Mouse (Mus musculus): ENCODE results near the gene Cox6a1. TPM values are rescaled to one million over a fixed set of nuclear protein-coding genes. Genes with fewer than 3 reads are reported as not detected.
"Not testable (repeated sequence)": the region's sequence is repeated elsewhere in the genome, so short reads cannot be mapped to it uniquely, and the experiment has no call there.

Gene Cox6a1
- polyA plus RNA-seq, 1 experiment from 2014 or later, result 1,325 TPM

DNA sequence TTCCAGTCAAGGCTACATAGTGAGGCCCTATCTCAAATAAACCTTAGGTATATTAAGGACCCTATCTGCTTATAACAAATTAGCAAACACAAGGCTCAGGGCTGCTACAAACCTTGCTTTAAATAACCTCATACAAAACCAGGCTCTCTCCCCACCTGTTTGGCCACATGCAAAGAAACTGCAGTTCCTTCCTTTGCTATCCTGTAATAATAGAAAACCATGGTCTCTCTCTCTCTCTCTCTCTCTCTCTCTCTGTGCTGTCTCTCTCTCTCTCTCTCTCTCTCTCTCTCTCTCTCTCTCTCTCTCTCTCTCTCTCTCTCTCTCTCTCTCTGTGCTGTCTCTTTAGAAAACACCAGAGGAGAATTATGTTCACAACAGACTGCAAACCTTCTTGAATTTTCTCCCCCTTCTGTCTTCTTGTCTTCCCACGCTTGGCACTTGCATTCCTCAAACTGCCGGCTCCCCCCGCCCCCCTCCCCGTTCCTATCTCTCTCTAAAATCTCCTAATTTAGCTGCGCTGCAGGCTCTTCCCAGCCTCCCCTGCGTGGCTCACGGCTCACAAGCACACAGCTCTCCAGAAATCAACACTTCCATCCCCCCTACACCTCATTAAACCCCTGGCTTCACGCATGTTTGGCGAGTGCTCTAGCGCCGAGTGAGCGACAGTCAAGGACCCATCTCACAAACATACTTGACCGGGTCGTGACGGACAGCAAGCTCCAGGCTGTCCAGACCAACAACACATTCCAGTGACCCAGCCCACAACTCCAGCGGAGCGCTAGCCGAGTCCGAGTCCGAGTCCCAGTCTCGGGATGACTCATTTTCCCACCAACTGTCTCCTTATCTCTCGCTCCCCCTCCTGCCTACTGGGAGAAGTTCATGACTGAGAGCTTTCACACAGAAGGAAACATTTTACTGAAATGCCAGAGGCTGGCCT is 29.5 kb downstream of the Cox6a1 start:
- Histone ChIP-seq H3K9ac (peak overlapping the region; percentile 60), H3K27ac (ENCODE audit: poor library complexity, severe bottlenecking) (peak overlapping the region; percentile 46), H3K27me3 (replicated peaks) (no peaks in the 10 kb centered on the region), H3K4me3 (peak overlapping the region; percentile 41), H3K4me1 (replicated peaks) (peaks cover 25% of the 10 kb centered on the region), H3K4me2 (peak overlapping the region; percentile 83), H3K36me3 (no peaks in the 10 kb centered on the region), H3K9me3 (replicated peaks) (no peaks in the 10 kb centered on the region)
- ATAC-seq (ENCODE audit: insufficient number of reproducible peaks, low FRiP score), result peak; percentile 80; the same call in 1 of the 2 replicates
- WGBS, result under 1% methylated on average over 22 of the region's 22 CpGs

GRCm38 (mm10) chr5:115317645-115318328 is 31.0 kb downstream of the Cox6a1 start:
- H3K9ac ChIP-seq, result 0 out of 2 replicates have a peak overlapping the region, but pooled peaks have one; percentile 26
- peak; percentile 20; the same call in 1 of the 2 replicates for ATAC-seq (ENCODE audit: insufficient number of reproducible peaks, low FRiP score)
- peaks cover 37% of the 10 kb centered on the region for H3K4me1 ChIP-seq (replicated peaks)
- H3K27me3 ChIP-seq (replicated peaks), result no peaks in the 10 kb centered on the region
- H3K27ac ChIP-seq (ENCODE audit: poor library complexity, severe bottlenecking), result peak overlapping the region; percentile 73
- peak overlapping the region; percentile 50 for H3K4me2 ChIP-seq
- peak overlapping the region; percentile 3; the same call in 1 of the 2 replicates for H3K4me3 ChIP-seq
- H3K9me3 ChIP-seq (replicated peaks), result no peaks in the 10 kb centered on the region
- WGBS, result 6% methylated on average over 10 of the region's 10 CpGs
- H3K36me3 ChIP-seq, result no peaks in the 10 kb centered on the region

- 14% methylated on average over 14 of the region's 14 CpGs for WGBS
- ATAC-seq (ENCODE audit: insufficient number of reproducible peaks, low FRiP score), result no peak
- peaks cover 44% of the 10 kb centered on the region for H3K4me1 ChIP-seq (replicated peaks)
Measured at GRCm38 (mm10) chr5:115316968-115317644, 31.7 kb downstream of the Cox6a1 start.

DNA sequence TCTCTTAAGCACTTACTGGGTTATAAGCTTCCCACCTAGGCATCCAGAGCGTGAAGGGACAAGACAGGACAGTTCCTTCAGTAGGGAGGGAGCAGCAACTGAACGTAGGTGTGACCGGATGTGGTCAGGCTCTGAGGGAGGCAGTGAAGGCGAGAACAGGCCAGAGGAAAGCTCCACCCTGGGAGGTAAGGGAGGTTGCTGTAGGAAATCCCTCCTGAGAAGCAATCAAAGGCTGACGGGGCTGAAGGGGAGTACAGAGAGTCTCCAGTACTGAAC is 35.2 kb downstream of the Cox6a1 start:
- no peak overlapping the region for H3K4me2 ChIP-seq
- 39% methylated on average over 5 of the region's 5 CpGs for WGBS
- no peak overlapping the region for H3K4me3 ChIP-seq
- H3K27ac ChIP-seq (ENCODE audit: poor library complexity, severe bottlenecking), result no peak overlapping the region; the same call in 1 of the 2 replicates
- H3K9me3 ChIP-seq (replicated peaks), result no peaks in the 10 kb centered on the region
- H3K9ac ChIP-seq, result no peak overlapping the region
- H3K4me1 ChIP-seq (replicated peaks), result peaks cover 41% of the 10 kb centered on the region
- ATAC-seq (ENCODE audit: insufficient number of reproducible peaks, low FRiP score), result no peak
- no peaks in the 10 kb centered on the region for H3K27me3 ChIP-seq (replicated peaks)
- no peaks in the 10 kb centered on the region for H3K36me3 ChIP-seq

More at GRCm38 (mm10) chr5:115316968-115317644, 31.7 kb downstream of the Cox6a1 start:
- Histone ChIP-seq H3K9ac (peak overlapping the region; percentile 52), H3K4me3 (peak overlapping the region; percentile 3; the same call in 1 of the 2 replicates), H3K36me3 (no peaks in the 10 kb centered on the region), H3K4me2 (peak overlapping the region; percentile 50), H3K27me3 (replicated peaks) (no peaks in the 10 kb centered on the region), H3K9me3 (replicated peaks) (no peaks in the 10 kb centered on the region), H3K27ac (ENCODE audit: poor library complexity, severe bottlenecking) (peak overlapping the region; percentile 73)

GRCm38 (mm10) chr5:115312816-115313667 is 35.7 kb downstream of the Cox6a1 start:
- Histone ChIP-seq H3K4me2 (no peak overlapping the region), H3K9ac (no peak overlapping the region), H3K9me3 (replicated peaks) (no peaks in the 10 kb centered on the region), H3K4me3 (no peak overlapping the region), H3K36me3 (no peaks in the 10 kb centered on the region), H3K27ac (ENCODE audit: poor library complexity, severe bottlenecking) (peak overlapping the region; percentile 10; the same call in 1 of the 2 replicates), H3K27me3 (replicated peaks) (no peaks in the 10 kb centered on the region), H3K4me1 (replicated peaks) (peaks cover 35% of the 10 kb centered on the region)
- 40% methylated on average over 10 of the region's 10 CpGs for WGBS
- peak; percentile 85 for ATAC-seq (ENCODE audit: insufficient number of reproducible peaks, low FRiP score)

GRCm38 (mm10) chr5:115312354-115312753 is 36.4 kb downstream of the Cox6a1 start:
- H3K4me1 ChIP-seq (replicated peaks), result peaks cover 28% of the 10 kb centered on the region
- H3K4me3 ChIP-seq, result no peak overlapping the region
- no peaks in the 10 kb centered on the region for H3K27me3 ChIP-seq (replicated peaks)
- ATAC-seq (ENCODE audit: insufficient number of reproducible peaks, low FRiP score), result peak; percentile 56
- H3K4me2 ChIP-seq, result no peak overlapping the region
- no peak overlapping the region for H3K9ac ChIP-seq
- no peaks in the 10 kb centered on the region for H3K36me3 ChIP-seq
- 60% methylated on average over 4 of the region's 4 CpGs for WGBS
- no peaks in the 10 kb centered on the region for H3K9me3 ChIP-seq (replicated peaks)
- H3K27ac ChIP-seq (ENCODE audit: poor library complexity, severe bottlenecking), result peak overlapping the region; percentile 10; the same call in 1 of the 2 replicates

DNA sequence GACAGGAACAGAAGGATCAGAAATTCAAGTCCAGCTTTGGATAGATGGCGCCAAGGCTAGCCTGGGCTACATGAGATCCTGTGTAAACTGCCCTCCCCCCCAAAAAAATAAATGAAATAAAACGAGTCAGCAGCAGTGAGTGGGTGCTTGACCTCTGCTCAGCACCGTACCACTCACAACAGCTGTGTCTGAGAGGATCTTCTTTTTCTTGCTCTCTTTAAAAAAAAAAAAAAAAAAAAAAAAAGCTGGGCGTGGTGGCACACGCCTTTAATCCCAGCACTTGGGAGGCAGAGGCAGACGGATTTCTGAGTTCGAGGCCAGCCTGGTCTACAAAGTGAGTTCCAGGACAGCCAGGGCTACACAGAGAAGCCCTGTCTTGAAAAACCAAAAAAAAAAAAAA is 46.6 kb downstream of the Cox6a1 start:
- H3K4me2 ChIP-seq, result peak overlapping the region; percentile 85; the same call in 1 of the 2 replicates

DNA sequence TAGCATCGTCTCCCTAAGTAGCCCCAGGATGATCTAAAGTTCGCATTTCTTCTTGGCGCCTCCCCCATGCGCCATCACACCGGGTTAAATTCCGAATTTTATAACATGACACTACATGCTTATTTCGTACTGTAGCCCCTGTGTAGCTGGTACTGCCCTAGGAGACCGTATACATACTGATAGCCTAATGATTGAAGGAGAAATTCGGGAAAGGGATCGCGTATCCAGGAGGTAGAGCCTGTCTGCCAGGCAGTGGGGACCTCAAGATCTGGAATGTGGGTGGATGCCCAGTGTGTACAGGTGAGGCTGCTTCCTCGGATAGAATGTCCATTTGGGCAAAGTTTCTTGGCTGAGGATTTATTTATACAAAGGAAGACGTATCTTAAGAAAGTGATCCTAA is 47.2 kb downstream of the Cox6a1 start:
- Histone ChIP-seq H3K4me2 (peak overlapping the region; percentile 85), H3K4me3 (peak overlapping the region; percentile 88), H3K27ac (ENCODE audit: poor library complexity, severe bottlenecking) (peak overlapping the region; percentile 66; the same call in 1 of the 2 replicates), H3K27me3 (replicated peaks) (no peaks in the 10 kb centered on the region), H3K9me3 (replicated peaks) (no peaks in the 10 kb centered on the region), H3K36me3 (peaks cover 27% of the 10 kb centered on the region), H3K4me1 (replicated peaks) (peaks cover 27% of the 10 kb centered on the region), H3K9ac (peak overlapping the region; percentile 74)
- no peak for ATAC-seq (ENCODE audit: insufficient number of reproducible peaks, low FRiP score)
- WGBS, result 32% methylated on average over 13 of the region's 13 CpGs

More for the DNA sequence above, 46.6 kb downstream of the Cox6a1 start:
- H3K36me3 ChIP-seq, result peaks cover 21% of the 10 kb centered on the region
- WGBS, result 73% methylated on average over 6 of the region's 7 CpGs
- H3K9ac ChIP-seq; H3K27me3 ChIP-seq (replicated peaks); H3K4me3 ChIP-seq; ATAC-seq (ENCODE audit: insufficient number of reproducible peaks, low FRiP score); H3K27ac ChIP-seq (ENCODE audit: poor library complexity, severe bottlenecking); H3K9me3 ChIP-seq (replicated peaks): not testable (repeated sequence)
- peaks cover 24% of the 10 kb centered on the region for H3K4me1 ChIP-seq (replicated peaks)

DNA sequence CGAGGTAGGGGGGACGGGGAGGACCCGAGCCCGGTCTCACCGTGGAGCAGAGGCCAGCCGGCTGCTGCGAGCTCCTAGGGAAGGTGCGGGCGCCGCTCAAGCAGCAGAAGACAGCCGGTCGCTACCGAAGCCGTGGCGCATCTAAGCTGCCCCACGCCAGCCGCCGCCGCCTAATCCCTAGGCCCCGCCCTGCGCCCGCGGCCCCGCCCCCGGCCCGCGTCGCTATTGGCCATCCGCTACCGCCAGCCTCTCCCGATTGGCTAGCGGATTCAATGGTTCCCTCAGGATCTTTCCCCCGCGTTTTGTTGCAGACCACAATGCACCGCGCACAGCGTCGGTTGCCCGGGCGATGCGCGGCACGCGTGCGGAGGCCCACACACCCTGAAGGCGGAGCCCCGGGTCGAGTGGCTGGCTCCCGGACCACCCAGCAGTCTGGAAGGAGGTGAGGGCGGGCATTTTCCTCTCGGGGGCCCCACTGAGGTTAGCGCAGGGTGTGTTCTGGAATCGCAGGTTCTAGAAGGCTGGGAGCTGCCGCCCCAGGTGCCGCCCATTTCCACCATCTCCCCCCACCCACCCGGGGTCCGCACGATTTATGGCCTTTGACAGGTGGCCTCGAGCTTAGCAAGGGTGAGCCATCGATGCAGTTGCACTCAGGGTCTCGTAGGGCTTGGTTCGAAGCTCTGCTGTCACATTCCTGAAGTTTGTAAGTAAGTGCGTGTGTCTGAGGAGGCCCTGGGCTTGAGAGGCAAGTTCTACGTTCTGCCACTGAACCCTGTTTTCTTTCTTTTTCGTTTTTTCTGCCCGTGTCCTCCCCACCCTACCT is 47.8 kb downstream of the Cox6a1 start, which contains the start of gene Dynll1:
Gene Dynll1, minus strand, starts transcription at position 208 of the 823 bp plus-strand sequence.
- peak within 1 kb of the TSS; percentile 85 for H3K4me2 ChIP-seq
- H3K27me3 ChIP-seq (replicated peaks), result no peaks in the 10 kb centered on the region
- peak within 1 kb of the TSS; percentile 92 for H3K9ac ChIP-seq
- no peaks in the 10 kb centered on the region for H3K9me3 ChIP-seq (replicated peaks)
- H3K27ac ChIP-seq (ENCODE audit: poor library complexity, severe bottlenecking), result peak within 1 kb of the TSS; percentile 91
- H3K36me3 ChIP-seq, result peaks cover 33% of the 10 kb centered on the region
- H3K4me1 ChIP-seq (replicated peaks), result peaks cover 27% of the 10 kb centered on the region
- under 1% methylated on average over 59 of the region's 66 CpGs for WGBS
- peak; percentile 98 for ATAC-seq (ENCODE audit: insufficient number of reproducible peaks, low FRiP score)
- peak within 1 kb of the TSS; percentile 88 for H3K4me3 ChIP-seq
